ENCODE assay signal across 8 mouse cellular contexts in the genomic region with DNA sequence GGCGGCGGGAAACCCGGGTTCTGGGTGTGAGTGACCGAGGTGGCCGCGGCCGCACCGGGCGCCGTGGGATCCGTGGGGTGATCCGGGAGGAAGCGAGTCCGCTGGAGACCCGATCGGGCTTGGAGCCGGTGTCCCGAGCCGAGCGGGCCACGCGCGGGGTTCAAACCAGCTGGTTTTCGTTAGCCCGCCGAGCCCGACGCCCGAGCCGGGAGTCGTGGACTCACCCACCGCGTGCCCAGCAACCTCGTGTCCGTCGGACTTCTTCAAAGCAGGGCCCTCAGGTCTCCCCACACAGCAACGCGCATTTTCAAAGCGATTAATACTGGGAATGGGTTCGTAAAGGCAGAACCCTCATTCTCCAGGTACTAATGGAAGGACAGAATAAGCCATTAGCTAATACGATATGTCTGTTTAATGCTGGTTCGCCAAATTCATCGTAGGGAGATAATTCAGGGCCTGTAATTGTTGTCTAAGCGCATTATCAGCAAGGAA. TPM values are rescaled to one million over a fixed set of nuclear protein-coding genes. Genes with fewer than 3 reads are reported as not detected.
DNase-seq lines count a peak whose midpoint lies in the region; ATAC-seq and TF ChIP-seq lines count a peak whose summit lies in the region.

No protein-coding gene starts in this region.

- peak overlapping the region; percentile 71 for H3K4me2 ChIP-seq in heart, embryonic 12.5 days
- peak overlapping the region; percentile 33 for H3K4me2 ChIP-seq in hindbrain, embryonic 11.5 days (replicated peaks; ENCODE audit: low read depth, low read length)
- H3K4me2 ChIP-seq in midbrain, postnatal 0 days (ENCODE audit: low read depth, low read length, poor library complexity, severe bottlenecking): peak overlapping the region; percentile 51

- H3K27ac ChIP-seq in heart, embryonic 12.5 days (ENCODE audit: poor library complexity, severe bottlenecking): no peak overlapping the region
- H3K27ac ChIP-seq in embryonic facial prominence, embryonic 10.5 days (replicated peaks): peak overlapping the region; percentile 87
- no peak overlapping the region for H3K27ac ChIP-seq in hindbrain, embryonic 11.5 days (ENCODE audit: low read depth, low read length)
- H3K27ac ChIP-seq in midbrain, postnatal 0 days (ENCODE audit: low read depth, low read length): peak overlapping the region; percentile 75

- H3K27me3 ChIP-seq in heart, embryonic 12.5 days (replicated peaks): peaks cover 53% of the 10 kb centered on the region
- H3K27me3 ChIP-seq in embryonic facial prominence, embryonic 10.5 days (replicated peaks; ENCODE audit: low read depth, poor library complexity, severe bottlenecking): peaks cover 76% of the 10 kb centered on the region
- peaks cover 36% of the 10 kb centered on the region for H3K27me3 ChIP-seq in hindbrain, embryonic 11.5 days (ENCODE audit: control insufficient read depth, insufficient read depth, low read length)
- peaks cover 24% of the 10 kb centered on the region; the same call in 1 of the 2 replicates for H3K27me3 ChIP-seq in midbrain, postnatal 0 days (ENCODE audit: insufficient read depth, low read length)

- 0 out of 2 replicates have a peak, but pooled peaks cover 6% of the 10 kb centered on the region for H3K4me1 ChIP-seq in heart, embryonic 12.5 days (replicated peaks)
- peaks cover 36% of the 10 kb centered on the region for H3K4me1 ChIP-seq in embryonic facial prominence, embryonic 10.5 days
- 0 out of 2 replicates have a peak, but pooled peaks cover 3% of the 10 kb centered on the region for H3K4me1 ChIP-seq in hindbrain, embryonic 11.5 days (replicated peaks; ENCODE audit: control insufficient read depth, insufficient read depth, low read length)
- H3K4me1 ChIP-seq in midbrain, postnatal 0 days (ENCODE audit: insufficient read depth, low read length): peaks cover 4% of the 10 kb centered on the region; the same call in 1 of the 2 replicates

- H3K4me3 ChIP-seq in heart, embryonic 12.5 days: peak overlapping the region; percentile 39
- H3K4me3 ChIP-seq in embryonic facial prominence, embryonic 10.5 days: peak overlapping the region; percentile 55
- H3K4me3 ChIP-seq in hindbrain, embryonic 11.5 days (ENCODE audit: low read depth, low read length): peak overlapping the region; percentile 20; the same call in 1 of the 2 replicates
- peak overlapping the region; percentile 23 for H3K4me3 ChIP-seq in midbrain, postnatal 0 days (ENCODE audit: low read depth, low read length)

- 3% methylated on average over 44 of the region's 44 CpGs for WGBS in heart, embryonic 12.5 days
- WGBS in embryonic facial prominence, embryonic 10.5 days: 2% methylated on average over 44 of the region's 44 CpGs
- WGBS in hindbrain, embryonic 11.5 days: 2% methylated on average over 44 of the region's 44 CpGs
- WGBS in midbrain, postnatal 0 days: 3% methylated on average over 44 of the region's 44 CpGs

- ATAC-seq in heart, embryonic 12.5 days (ENCODE audit: insufficient number of reproducible peaks, low FRiP score): no peak
- ATAC-seq in hindbrain, embryonic 11.5 days (ENCODE audit: low FRiP score): no peak
- no peak for ATAC-seq in midbrain, postnatal 0 days (ENCODE audit: low FRiP score)

- TF ChIP-seq CTCF in midbrain, postnatal 0 days (IDR thresholded peaks at IDR 0.05): no peak

- intact Hi-C loops in heart, postnatal 25 days (cut with DNase I): no loop called here

- no peaks in the 10 kb centered on the region for H3K36me3 ChIP-seq in heart, embryonic 12.5 days
- H3K36me3 ChIP-seq in embryonic facial prominence, embryonic 10.5 days (replicated peaks): no peaks in the 10 kb centered on the region
- no peaks in the 10 kb centered on the region for H3K36me3 ChIP-seq in hindbrain, embryonic 11.5 days (ENCODE audit: control insufficient read depth, insufficient read depth, low read length)
- no peaks in the 10 kb centered on the region for H3K36me3 ChIP-seq in midbrain, postnatal 0 days (ENCODE audit: insufficient read depth, low read length)

- no peak for DNase-seq in heart, postnatal 25 days (ENCODE audit: low spot score)
- DNase-seq in embryonic facial prominence, embryonic 10.5 days (ENCODE audit: low spot score): peak; percentile 69
- peak; percentile 72 for DNase-seq in hindbrain, embryonic 11.5 days (ENCODE audit: low spot score)
- no peak for DNase-seq in midbrain, postnatal 0 days (ENCODE audit: low spot score)
- DNase-seq in spleen, adult 12 weeks (ENCODE audit: low spot score): no peak
- no peak for DNase-seq in MN1 (ENCODE audit: low spot score)
- no peak for DNase-seq in thymus, postnatal 36 days

- peak overlapping the region; percentile 39; the same call in 1 of the 2 replicates for H3K9ac ChIP-seq in heart, embryonic 12.5 days
- H3K9ac ChIP-seq in hindbrain, embryonic 11.5 days (ENCODE audit: low read depth, low read length): peak overlapping the region; percentile 43; the same call in 1 of the 2 replicates
- H3K9ac ChIP-seq in midbrain, postnatal 0 days (replicated peaks; ENCODE audit: low read length, poor library complexity, severe bottlenecking): no peak overlapping the region

- H3K9me3 ChIP-seq in heart, embryonic 12.5 days (replicated peaks): no peaks in the 10 kb centered on the region
- H3K9me3 ChIP-seq in embryonic facial prominence, embryonic 10.5 days: no peaks in the 10 kb centered on the region
- no peaks in the 10 kb centered on the region for H3K9me3 ChIP-seq in hindbrain, embryonic 11.5 days (ENCODE audit: control insufficient read depth, low read length)
- no peaks in the 10 kb centered on the region for H3K9me3 ChIP-seq in midbrain, postnatal 0 days (ENCODE audit: low read length)

RNA-seq across cellular contexts. Expression of a gene that starts 24.7 kb away (rescaled TPM):
- polyA plus RNA-seq in heart, embryonic 12.5 days (2016; fragmentation: Nextera tagmentation; extraction: Ambion mirVana): 9.2 and 10.7 TPM in 2 replicates
- under 1 TPM; 0.39 to 0.49 TPM for total RNA-seq in heart, postnatal 25 days (2021)
- polyA plus RNA-seq in embryonic facial prominence, embryonic 10.5 days (2016; fragmentation: Nextera tagmentation; extraction: Ambion mirVana): 18.8 and 21.0 TPM in 2 replicates
- 16.1 and 24.7 TPM in 2 replicates for polyA plus RNA-seq in hindbrain, embryonic 11.5 days (2014; fragmentation: Nextera tagmentation; extraction: Ambion mirVana)
- 31.6 and 35.3 TPM in 2 replicates for total RNA-seq in midbrain, postnatal 0 days (2014; rRNA removed)
- 26.7 and 45.9 TPM in 2 replicates for polyA plus RNA-seq in midbrain, postnatal 0 days (2015; fragmentation: Nextera tagmentation; extraction: Ambion mirVana)

RNA-seq across cellular contexts. Expression of a gene that starts 34.1 kb away (rescaled TPM):
- polyA plus RNA-seq in heart, embryonic 12.5 days (2016; fragmentation: Nextera tagmentation; extraction: Ambion mirVana): 0.11 TPM in 1 of 2 replicates, not detected in the other
- under 1 TPM; 0.31 to 0.49 TPM for total RNA-seq in heart, postnatal 25 days (2021)
- polyA plus RNA-seq in embryonic facial prominence, embryonic 10.5 days (2016; fragmentation: Nextera tagmentation; extraction: Ambion mirVana): 0.10 and 0.12 TPM in 2 replicates
- polyA plus RNA-seq in hindbrain, embryonic 11.5 days (2014; fragmentation: Nextera tagmentation; extraction: Ambion mirVana): 0.08 and 0.27 TPM in 2 replicates
- total RNA-seq in midbrain, postnatal 0 days (2014; rRNA removed): 0.16 and 1.2 TPM in 2 replicates
- polyA plus RNA-seq in midbrain, postnatal 0 days (2015; fragmentation: Nextera tagmentation; extraction: Ambion mirVana): 1.2 TPM in 2 replicates

Comparison
In these comparisons a context has a peak if more than half of its experiments do, and no peak if none do; other contexts are left out.
1. H3K27ac ChIP-seq: peak in embryonic facial prominence, embryonic 10.5 days (single experiment) and midbrain, postnatal 0 days (single experiment); none in heart, embryonic 12.5 days (single experiment) and hindbrain, embryonic 11.5 days (single experiment).
2. DNase-seq: peak in embryonic facial prominence, embryonic 10.5 days (single experiment) and hindbrain, embryonic 11.5 days (single experiment); none in heart, postnatal 25 days (single experiment), midbrain, postnatal 0 days (single experiment), spleen, adult 12 weeks (single experiment), MN1 (single experiment) and thymus, postnatal 36 days (0 of 2).
3. Peak in every context shown above with its lines, with median percentiles within 50 percentile points of each other: H3K4me2 ChIP-seq and H3K4me3 ChIP-seq.